Mouse (Mus musculus): ENCODE measurements around the gene Lrmda. TPM values are rescaled to one million over a fixed set of nuclear protein-coding genes. Genes with fewer than 3 reads are reported as not detected.

Lrmda gene
- total and polyA plus RNA-seq, 2 experiments from 2014 or later: 0.18 TPM; not detected in 1

DNA sequence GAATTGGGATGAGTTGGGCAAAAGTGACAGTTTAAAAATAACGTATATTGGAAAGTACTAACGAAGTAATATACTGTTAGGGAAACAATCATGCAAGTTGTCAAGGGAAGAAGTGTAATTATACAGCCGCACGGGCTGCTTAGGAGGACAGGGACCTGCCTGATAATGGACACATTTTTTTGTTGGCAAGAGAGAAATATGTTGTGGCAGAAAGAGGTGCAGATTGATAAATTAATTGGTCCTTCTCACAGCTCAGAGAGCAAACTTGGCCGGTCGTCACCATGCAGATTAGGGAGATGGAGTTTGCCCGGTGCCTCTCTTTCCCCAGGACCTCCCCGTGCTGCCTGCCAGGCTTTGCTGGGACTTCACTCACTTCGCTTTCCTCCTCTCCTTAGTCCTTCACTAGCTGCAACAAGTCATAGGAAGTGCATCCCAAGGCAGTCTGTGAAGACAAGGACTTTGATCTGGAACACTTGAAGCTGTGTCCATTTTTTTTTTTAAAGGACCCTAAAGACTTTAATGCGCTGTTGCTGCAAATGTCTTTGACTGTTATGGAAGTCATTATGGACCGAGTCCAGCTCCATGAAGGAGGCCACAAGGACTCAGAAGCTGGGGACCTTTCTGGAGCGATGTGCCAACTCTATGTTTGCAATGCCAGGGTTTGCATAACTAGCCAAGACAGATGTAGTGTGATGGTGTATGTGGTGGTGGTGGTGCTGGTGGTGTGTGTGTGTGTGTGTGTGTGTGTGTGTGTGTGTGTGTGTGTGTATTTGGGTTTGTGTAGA is 179.3 kb downstream of the Lrmda start:
- ATAC-seq: no peak
- peak; percentile 11 for DNase-seq
- Histone ChIP-seq H3K4me3 (ENCODE audit: low read depth, low read length) (no peak overlapping the region), H3K4me1 (ENCODE audit: insufficient read depth) (no peaks in the 10 kb centered on the region), H3K9ac (no peak overlapping the region), H3K9me3 (ENCODE audit: low read length) (no peaks in the 10 kb centered on the region), H3K4me2 (ENCODE audit: low read depth) (no peak overlapping the region), H3K27ac (ENCODE audit: low read depth, low read length) (no peak overlapping the region), H3K27me3 (ENCODE audit: insufficient read depth, low read length) (no peaks in the 10 kb centered on the region), H3K36me3 (ENCODE audit: insufficient read depth) (no peaks in the 10 kb centered on the region)
- no peak for TF ChIP-seq CTCF (IDR thresholded peaks at IDR 0.05; ENCODE audit: low read depth)
- 44% methylated on average over 12 of the region's 12 CpGs for WGBS

DNA sequence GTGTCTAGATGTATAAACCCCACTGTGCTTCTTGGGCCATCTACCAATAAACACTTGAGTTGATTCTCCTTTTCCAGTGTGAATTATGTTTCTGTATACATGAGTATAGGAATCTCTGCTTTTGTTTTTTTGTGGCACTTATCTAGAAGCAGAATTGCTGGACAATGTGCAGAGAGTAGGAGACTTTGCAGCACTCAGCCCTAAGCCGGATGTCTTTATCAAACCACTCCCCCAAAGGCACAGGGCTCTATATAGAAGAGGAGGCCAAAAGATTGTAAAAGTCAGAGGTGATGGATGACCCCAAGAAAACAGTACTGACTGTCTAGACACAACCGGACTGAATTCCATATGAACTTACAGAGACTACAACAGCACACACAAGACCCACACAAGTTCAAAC is 182.2 kb downstream of the Lrmda start:
- ATAC-seq (no peak), DNase-seq (no peak)
- 95% methylated on average over 2 of the region's 2 CpGs for WGBS

DNA sequence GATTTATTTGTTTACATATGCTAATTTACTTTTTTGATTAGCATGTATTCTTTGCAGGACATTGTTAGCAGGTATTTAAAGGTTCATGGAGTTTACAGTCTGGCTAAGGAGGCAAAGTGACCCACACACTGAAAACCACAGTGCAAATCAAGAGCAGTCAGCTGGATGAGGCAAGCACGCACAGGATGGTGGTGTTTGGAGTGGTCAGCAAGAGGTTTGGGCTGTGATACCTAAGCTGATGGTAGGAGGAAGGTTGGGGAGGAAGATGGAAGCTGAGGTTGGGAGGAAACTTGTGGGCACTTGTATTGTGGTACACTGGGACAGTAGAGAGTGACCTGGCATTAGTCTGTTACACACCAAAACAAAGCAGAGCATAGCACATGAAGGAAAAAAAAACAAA is 191.1 kb downstream of the Lrmda start:
- 89% methylated on average over 1 of the region's 1 CpGs for WGBS
- no peak for TF ChIP-seq CTCF (IDR thresholded peaks at IDR 0.05; ENCODE audit: low read depth)
- no peak overlapping the region for H3K4me2 ChIP-seq (ENCODE audit: low read depth)

More for the DNA sequence above, 182.2 kb downstream of the Lrmda start:
- H3K36me3 ChIP-seq (ENCODE audit: insufficient read depth): no peaks in the 10 kb centered on the region
- H3K27ac ChIP-seq (ENCODE audit: low read depth, low read length): no peak overlapping the region
- no peaks in the 10 kb centered on the region for H3K4me1 ChIP-seq (ENCODE audit: insufficient read depth)
- H3K4me3 ChIP-seq (ENCODE audit: low read depth, low read length): no peak overlapping the region
- no peak overlapping the region for H3K9ac ChIP-seq
- 0 out of 2 replicates have a peak, but pooled peaks cover 3% of the 10 kb centered on the region for H3K27me3 ChIP-seq (ENCODE audit: insufficient read depth, low read length)
- no peak for TF ChIP-seq CTCF (IDR thresholded peaks at IDR 0.05; ENCODE audit: low read depth)
- no peaks in the 10 kb centered on the region for H3K9me3 ChIP-seq (ENCODE audit: low read length)
- no peak overlapping the region for H3K4me2 ChIP-seq (ENCODE audit: low read depth)

DNA sequence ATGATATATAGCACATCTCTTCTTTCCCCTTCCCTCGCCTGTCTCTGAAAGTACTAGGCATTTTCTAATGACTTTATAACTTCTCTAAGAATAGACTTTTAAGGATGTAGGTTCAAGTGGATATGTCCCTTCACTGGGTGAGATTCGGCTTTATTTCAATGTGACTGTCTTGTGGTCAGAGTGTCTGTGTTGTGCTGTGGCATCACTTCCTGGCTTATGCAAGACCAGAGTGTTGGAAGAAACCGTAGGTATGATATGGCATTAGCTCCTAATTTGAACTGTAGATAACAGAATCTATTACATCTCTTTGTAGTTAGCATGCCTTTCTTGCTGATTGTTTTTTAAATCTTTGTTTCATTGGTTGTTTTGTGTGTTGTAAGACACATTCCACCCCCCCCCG is 198.7 kb downstream of the Lrmda start:
- no peak overlapping the region for H3K9ac ChIP-seq
- ATAC-seq: no peak
- 92% methylated on average over 4 of the region's 4 CpGs for WGBS

More for the DNA sequence above, 191.1 kb downstream of the Lrmda start:
- Histone ChIP-seq H3K27me3 (ENCODE audit: insufficient read depth, low read length) (peaks cover 18% of the 10 kb centered on the region), H3K9ac (no peak overlapping the region), H3K4me3 (ENCODE audit: low read depth, low read length) (no peak overlapping the region), H3K4me1 (ENCODE audit: insufficient read depth) (no peaks in the 10 kb centered on the region), H3K36me3 (ENCODE audit: insufficient read depth) (no peaks in the 10 kb centered on the region), H3K27ac (ENCODE audit: low read depth, low read length) (no peak overlapping the region), H3K9me3 (ENCODE audit: low read length) (no peaks in the 10 kb centered on the region)
- ATAC-seq (no peak), DNase-seq (no peak)

DNA sequence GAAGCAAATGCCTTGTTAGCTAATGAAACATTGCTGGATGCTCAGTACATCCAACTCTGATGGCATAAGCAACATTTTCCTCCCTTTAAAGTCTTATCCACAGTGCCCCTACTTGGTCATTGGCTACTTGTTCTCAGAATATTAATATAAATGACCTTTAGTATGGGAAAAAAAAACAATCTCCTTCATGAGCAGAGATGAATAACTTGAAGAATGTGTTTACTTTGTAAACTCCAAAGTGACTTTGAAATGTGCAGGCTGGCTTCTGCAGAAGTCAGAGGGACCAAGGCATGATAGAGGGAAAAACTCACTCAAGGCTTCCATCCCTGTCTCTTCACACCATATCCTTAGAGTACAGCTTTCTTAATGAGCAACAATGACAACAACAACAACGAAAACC is 202.5 kb downstream of the Lrmda start:
- no peaks in the 10 kb centered on the region for H3K9me3 ChIP-seq (ENCODE audit: low read length)
- no peaks in the 10 kb centered on the region for H3K27me3 ChIP-seq (ENCODE audit: insufficient read depth, low read length)
- no peak overlapping the region for H3K4me2 ChIP-seq (ENCODE audit: low read depth)
- WGBS: 77% methylated on average over 1 of the region's 1 CpGs
- H3K27ac ChIP-seq (ENCODE audit: low read depth, low read length): no peak overlapping the region
- no peak overlapping the region for H3K9ac ChIP-seq
- TF ChIP-seq CTCF (IDR thresholded peaks at IDR 0.05; ENCODE audit: low read depth): no peak
- ATAC-seq (no peak), DNase-seq (no peak)
- no peaks in the 10 kb centered on the region for H3K4me1 ChIP-seq (ENCODE audit: insufficient read depth)
- H3K4me3 ChIP-seq (ENCODE audit: low read depth, low read length): no peak overlapping the region
- no peaks in the 10 kb centered on the region for H3K36me3 ChIP-seq (ENCODE audit: insufficient read depth)

More for the DNA sequence above, 198.7 kb downstream of the Lrmda start:
- Histone ChIP-seq H3K4me2 (ENCODE audit: low read depth) (no peak overlapping the region), H3K27me3 (ENCODE audit: insufficient read depth, low read length) (peaks cover 6% of the 10 kb centered on the region; the same call in 1 of the 2 replicates), H3K9me3 (ENCODE audit: low read length) (no peaks in the 10 kb centered on the region), H3K4me1 (ENCODE audit: insufficient read depth) (no peaks in the 10 kb centered on the region), H3K36me3 (ENCODE audit: insufficient read depth) (no peaks in the 10 kb centered on the region), H3K4me3 (ENCODE audit: low read depth, low read length) (no peak overlapping the region), H3K27ac (ENCODE audit: low read depth, low read length) (no peak overlapping the region)
- TF ChIP-seq CTCF (IDR thresholded peaks at IDR 0.05; ENCODE audit: low read depth): no peak
- no peak for DNase-seq

DNA sequence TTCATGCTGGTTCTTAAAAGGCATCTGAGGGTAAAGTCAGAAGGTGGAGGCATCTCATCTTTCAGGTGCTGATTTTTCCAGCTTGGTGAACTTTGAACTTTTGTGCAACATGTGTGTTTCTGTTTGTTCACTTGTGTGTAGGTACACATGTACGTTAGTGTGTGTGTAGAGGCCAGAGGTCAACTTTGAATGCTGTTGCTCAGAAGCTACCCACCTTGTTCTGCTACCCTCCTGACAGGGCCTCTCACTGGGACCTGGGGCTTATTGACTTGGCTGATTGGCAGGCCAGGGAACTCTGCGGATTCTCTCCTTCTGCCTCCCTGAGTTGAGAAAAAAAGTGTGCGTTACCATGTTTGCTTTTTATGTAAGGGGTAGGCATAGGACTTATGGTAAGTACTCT is 203.1 kb downstream of the Lrmda start:
- WGBS: 95% methylated on average over 3 of the region's 3 CpGs
- no peaks in the 10 kb centered on the region for H3K36me3 ChIP-seq (ENCODE audit: insufficient read depth)
- H3K27ac ChIP-seq (ENCODE audit: low read depth, low read length): no peak overlapping the region
- no peaks in the 10 kb centered on the region for H3K9me3 ChIP-seq (ENCODE audit: low read length)
- DNase-seq (no peak), ATAC-seq (no peak)
- no peaks in the 10 kb centered on the region for H3K4me1 ChIP-seq (ENCODE audit: insufficient read depth)
- H3K9ac ChIP-seq: no peak overlapping the region
- TF ChIP-seq CTCF (IDR thresholded peaks at IDR 0.05; ENCODE audit: low read depth): no peak
- no peak overlapping the region for H3K4me3 ChIP-seq (ENCODE audit: low read depth, low read length)
- H3K27me3 ChIP-seq (ENCODE audit: insufficient read depth, low read length): no peaks in the 10 kb centered on the region
- no peak overlapping the region for H3K4me2 ChIP-seq (ENCODE audit: low read depth)

DNA sequence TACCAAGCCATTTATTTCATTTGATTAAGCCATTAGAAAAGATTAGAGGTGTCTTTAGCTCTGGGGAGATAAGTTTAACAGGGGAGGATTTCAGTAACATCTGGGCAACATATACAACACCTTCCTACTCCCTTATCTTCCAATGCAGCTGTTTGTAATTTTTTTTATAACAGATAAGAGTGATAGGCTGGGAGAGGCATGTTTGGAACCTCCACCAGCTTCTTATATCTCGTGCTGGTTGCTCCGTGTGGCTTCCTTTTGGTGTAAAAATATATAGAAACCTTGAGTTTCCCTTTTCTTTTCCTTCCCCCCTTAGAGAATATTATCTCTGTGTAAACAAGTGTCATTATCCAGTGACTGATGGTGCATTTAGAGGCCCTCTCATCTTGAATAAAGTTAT is 206.7 kb downstream of the Lrmda start:
- H3K27ac ChIP-seq (ENCODE audit: low read depth, low read length): no peak overlapping the region
- ATAC-seq (no peak), DNase-seq (no peak)
- H3K4me2 ChIP-seq (ENCODE audit: low read depth): no peak overlapping the region
- no peak overlapping the region for H3K4me3 ChIP-seq (ENCODE audit: low read depth, low read length)
- no peaks in the 10 kb centered on the region for H3K36me3 ChIP-seq (ENCODE audit: insufficient read depth)
- 91% methylated on average over 2 of the region's 2 CpGs for WGBS
- H3K4me1 ChIP-seq (ENCODE audit: insufficient read depth): no peaks in the 10 kb centered on the region
- no peak overlapping the region for H3K9ac ChIP-seq
- no peak for TF ChIP-seq CTCF (IDR thresholded peaks at IDR 0.05; ENCODE audit: low read depth)
- H3K27me3 ChIP-seq (ENCODE audit: insufficient read depth, low read length): no peaks in the 10 kb centered on the region
- H3K9me3 ChIP-seq (ENCODE audit: low read length): no peaks in the 10 kb centered on the region
